Mouse (Mus musculus) hindbrain, embryonic 11.5 days (tissue): ENCODE measurements at regions not wholly inside any gene's neighbourhood (a gene's known extent, or its start where the extent isn't known, plus 50 kb on each side); places are given as distances from the start of the nearest gene placed in this dataset.

Experiments used
- ATAC-seq: fragments of 200-750 bp; cut with Nextera tagmentation; 2 replicates; pipeline ENCODE4 v1.8.0; 2017; ENCODE audit warnings: mild to moderate bottlenecking, moderate TSS enrichment, moderate library complexity; ENCODE audit not compliant: low FRiP score
- DNase-seq: peaks from one replicate; pipeline ENCODE4 v3.0.0-alpha.2; 2015; ENCODE audit warnings: low spot score
- H3K27ac ChIP-seq: fragments of 300-500 bp; sonication (generic); 2 replicates; pipeline ENCODE4 v1.5.1; 2014; ENCODE audit warnings: mild to moderate bottlenecking, low read depth, low read length
- H3K27me3 ChIP-seq: fragments of 300-500 bp; sonication (generic); 2 replicates; pipeline ENCODE4 v1.6.1; 2014; ENCODE audit warnings: mild to moderate bottlenecking, low read length, moderate library complexity, mixed read lengths; ENCODE audit not compliant: control insufficient read depth, insufficient read depth
- H3K36me3 ChIP-seq: fragments of 300-500 bp; sonication (generic); 2 replicates; pipeline ENCODE4 v1.6.1; 2014; ENCODE audit warnings: mild to moderate bottlenecking, low read length, moderate library complexity, mixed read lengths; ENCODE audit not compliant: control insufficient read depth, insufficient read depth
- H3K4me1 ChIP-seq: fragments of 300-500 bp; sonication (generic); replicated peaks from 2 replicates; pipeline ENCODE4 v1.6.1; 2014; ENCODE audit warnings: low read length, mixed read lengths; ENCODE audit not compliant: control insufficient read depth, insufficient read depth
- H3K4me2 ChIP-seq: fragments of 300-500 bp; sonication (generic); replicated peaks from 2 replicates; pipeline ENCODE4 v1.6.1; 2014; ENCODE audit warnings: mild to moderate bottlenecking, low read depth, low read length
- H3K4me3 ChIP-seq: fragments of 300-500 bp; sonication (generic); 2 replicates; pipeline ENCODE4 v1.5.1; 2014; ENCODE audit warnings: low read depth, low read length
- H3K9ac ChIP-seq: fragments of 300-500 bp; sonication (generic); 2 replicates; pipeline ENCODE4 v1.6.1; 2014; ENCODE audit warnings: low read depth, low read length
- H3K9me3 ChIP-seq: fragments of 300-500 bp; sonication (generic); 2 replicates; pipeline ENCODE4 v1.6.1; 2016; ENCODE audit warnings: low read length; ENCODE audit not compliant: control insufficient read depth
- WGBS: fragments of 180-500 bp; shearing (Covaris S2); extraction: QIAGEN DNeasy Blood & Tissue Kit; methylation state at CpG from one replicate; pipeline ENCODE4 v1.1.7; 2014; 5-methylcytosine and 5-hydroxymethylcytosine counted together

DNA sequence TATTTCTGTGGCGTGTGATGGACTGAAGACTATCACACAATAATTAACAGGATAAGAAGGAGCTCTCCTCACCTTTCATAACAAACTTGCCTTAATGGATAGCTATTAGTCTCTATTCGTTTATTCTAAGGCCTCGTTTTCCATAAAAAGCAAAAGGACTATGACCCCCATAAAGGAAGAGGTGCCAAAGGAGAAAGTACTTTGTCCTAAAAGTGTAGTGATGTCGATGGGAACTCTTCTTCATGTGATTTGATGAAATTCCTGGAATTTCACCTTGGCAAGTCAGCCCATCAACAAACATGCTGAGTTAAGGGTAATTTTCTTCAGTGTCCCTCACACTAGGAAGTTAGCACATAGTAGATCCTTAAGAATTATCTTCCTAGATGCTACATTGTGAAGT lies 293.9 kb downstream of the Lyplal1 start:
- no peak overlapping the region for H3K4me2 ChIP-seq

DNA sequence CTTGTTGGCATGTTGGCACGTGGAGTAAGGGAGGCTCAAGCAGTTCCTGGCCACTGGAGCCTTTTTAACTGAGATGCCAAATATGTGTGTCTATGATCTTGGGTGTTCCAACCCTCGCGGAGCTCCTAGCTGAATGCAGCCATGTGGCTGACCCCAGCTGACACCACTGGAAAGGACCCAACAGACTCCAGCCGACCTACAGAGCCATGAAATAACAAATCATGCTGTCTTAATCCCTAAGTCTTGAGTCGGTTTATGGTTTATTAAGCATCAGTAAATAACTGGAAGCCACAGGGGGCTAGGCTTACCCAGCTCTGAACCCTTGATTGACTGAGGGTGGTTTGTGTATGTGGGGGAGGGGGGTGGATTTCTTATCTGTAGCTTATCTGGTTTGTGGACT lies 293.2 kb downstream of the Lyplal1 start:
- 54% methylated on average over 5 of the region's 5 CpGs for WGBS
- Histone ChIP-seq H3K4me2 (no peak overlapping the region), H3K9ac (no peak overlapping the region)

More for the DNA sequence above, 293.9 kb downstream of the Lyplal1 start:
- Histone ChIP-seq H3K4me3 (no peak overlapping the region), H3K36me3 (no peaks in the 10 kb centered on the region), H3K9me3 (no peaks in the 10 kb centered on the region), H3K9ac (no peak overlapping the region), H3K27ac (no peak overlapping the region), H3K4me1 (no peaks in the 10 kb centered on the region), H3K27me3 (no peaks in the 10 kb centered on the region)
- DNase-seq (no peak), ATAC-seq (no peak)
- 90% methylated on average over 4 of the region's 4 CpGs for WGBS

DNA sequence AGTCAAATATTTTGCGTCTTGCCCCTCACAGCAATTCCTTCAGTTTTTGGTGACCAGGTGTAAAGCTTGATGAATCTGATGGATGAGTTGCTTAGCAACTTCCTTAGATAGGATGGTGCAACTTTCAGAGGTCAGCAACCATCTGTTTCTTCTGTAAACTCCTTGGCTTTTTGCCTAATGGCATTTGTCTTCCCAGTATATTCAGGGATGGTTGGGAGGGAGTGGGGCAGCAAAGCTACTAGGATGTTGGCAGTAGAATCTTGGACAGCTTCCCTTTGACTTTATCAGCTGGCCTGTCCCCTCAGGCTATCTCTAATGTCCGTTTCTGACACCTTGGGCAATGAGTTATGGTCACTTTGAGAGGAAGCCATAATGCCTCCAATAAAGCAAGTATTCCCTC lies 289.1 kb downstream of the Lyplal1 start:
- no peak overlapping the region for H3K9ac ChIP-seq
- 88% methylated on average over 2 of the region's 2 CpGs for WGBS
- no peak overlapping the region for H3K4me3 ChIP-seq
- ATAC-seq, result no peak
- H3K9me3 ChIP-seq, result no peaks in the 10 kb centered on the region
- no peaks in the 10 kb centered on the region for H3K36me3 ChIP-seq
- H3K27me3 ChIP-seq, result no peaks in the 10 kb centered on the region
- no peak for DNase-seq
- H3K4me2 ChIP-seq, result no peak overlapping the region
- H3K4me1 ChIP-seq, result no peaks in the 10 kb centered on the region
- no peak overlapping the region for H3K27ac ChIP-seq

More for the DNA sequence above, 293.2 kb downstream of the Lyplal1 start:
- Histone ChIP-seq H3K9me3 (no peaks in the 10 kb centered on the region), H3K4me1 (no peaks in the 10 kb centered on the region), H3K4me3 (no peak overlapping the region), H3K36me3 (no peaks in the 10 kb centered on the region), H3K27me3 (no peaks in the 10 kb centered on the region), H3K27ac (no peak overlapping the region)
- ATAC-seq, result no peak
- no peak for DNase-seq

DNA sequence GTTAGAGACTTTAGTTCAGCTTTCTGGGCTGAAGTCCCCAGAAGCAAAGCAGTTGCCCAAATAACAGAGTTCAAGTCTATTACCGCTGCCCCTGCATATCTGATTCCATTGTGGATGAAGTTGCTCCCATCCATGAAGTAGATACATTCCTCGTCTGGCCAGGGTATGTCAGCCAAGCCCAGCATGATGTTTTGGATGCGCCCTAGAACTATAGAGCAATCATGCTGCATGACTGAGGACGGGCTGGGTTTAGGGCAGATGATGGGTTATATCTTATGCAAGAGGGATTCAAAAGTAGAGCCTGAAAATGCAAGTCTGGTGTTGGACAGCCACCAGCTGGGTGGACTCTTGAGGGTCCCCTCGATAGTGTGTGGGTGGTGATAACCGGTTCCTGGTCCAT lies 288.6 kb downstream of the Lyplal1 start:
- Histone ChIP-seq H3K27me3 (no peaks in the 10 kb centered on the region), H3K4me2 (no peak overlapping the region), H3K4me3 (no peak overlapping the region), H3K27ac (no peak overlapping the region), H3K4me1 (no peaks in the 10 kb centered on the region), H3K9ac (no peak overlapping the region), H3K36me3 (no peaks in the 10 kb centered on the region), H3K9me3 (no peaks in the 10 kb centered on the region)
- DNase-seq, result no peak
- 90% methylated on average over 6 of the region's 6 CpGs for WGBS
- ATAC-seq, result no peak

DNA sequence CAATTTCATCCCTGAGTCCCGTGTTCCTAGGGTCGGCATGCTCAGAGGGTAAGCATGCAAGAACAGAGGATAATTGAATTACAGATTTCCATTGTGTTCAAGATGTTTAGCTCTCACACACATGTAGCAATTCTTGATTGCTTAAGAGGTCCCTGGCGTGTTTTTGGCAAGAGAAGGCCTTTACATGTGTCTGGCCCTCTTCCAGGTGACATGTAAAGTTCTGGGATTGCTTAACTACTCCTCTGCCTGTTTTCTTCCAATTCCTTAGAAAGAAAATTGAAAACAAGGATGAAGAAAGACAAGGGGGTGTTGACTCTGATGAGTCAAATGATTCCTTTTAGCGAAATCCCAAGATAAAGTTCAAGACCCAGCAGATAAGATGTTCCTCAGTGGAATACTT lies 285.1 kb downstream of the Lyplal1 start:
- H3K4me1 ChIP-seq, result no peaks in the 10 kb centered on the region
- ATAC-seq, result no peak
- H3K4me2 ChIP-seq, result no peak overlapping the region
- no peak overlapping the region for H3K4me3 ChIP-seq
- H3K36me3 ChIP-seq, result no peaks in the 10 kb centered on the region
- H3K27ac ChIP-seq, result no peak overlapping the region
- no peaks in the 10 kb centered on the region for H3K9me3 ChIP-seq
- 90% methylated on average over 4 of the region's 4 CpGs for WGBS
- H3K27me3 ChIP-seq, result no peaks in the 10 kb centered on the region
- no peak for DNase-seq
- no peak overlapping the region for H3K9ac ChIP-seq

DNA sequence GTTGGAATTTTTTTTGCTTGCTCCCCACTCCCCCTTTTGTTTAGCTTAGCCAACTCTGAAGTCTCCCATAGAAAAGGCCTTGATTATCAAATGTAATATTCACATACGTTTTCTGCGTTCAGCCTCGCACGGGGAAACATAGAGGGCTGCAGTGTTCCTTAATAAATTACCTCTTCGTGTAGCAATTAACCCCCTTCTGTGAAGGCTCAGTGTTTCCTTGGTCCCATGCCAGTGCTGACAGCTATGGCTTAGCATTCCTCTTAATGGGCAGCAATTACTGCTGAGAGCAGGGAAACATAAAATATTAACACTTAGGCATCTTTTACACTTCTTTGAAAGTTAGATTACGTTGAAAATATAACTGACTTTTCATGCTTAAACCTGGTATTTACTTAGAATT lies 282.9 kb downstream of the Lyplal1 start:
- no peaks in the 10 kb centered on the region for H3K4me1 ChIP-seq
- no peak for DNase-seq
- no peaks in the 10 kb centered on the region for H3K36me3 ChIP-seq
- no peak overlapping the region for H3K27ac ChIP-seq
- H3K9ac ChIP-seq, result no peak overlapping the region
- no peaks in the 10 kb centered on the region for H3K9me3 ChIP-seq
- 75% methylated on average over 6 of the region's 6 CpGs for WGBS
- H3K27me3 ChIP-seq, result no peaks in the 10 kb centered on the region
- no peak overlapping the region for H3K4me2 ChIP-seq
- ATAC-seq, result no peak
- H3K4me3 ChIP-seq, result no peak overlapping the region

DNA sequence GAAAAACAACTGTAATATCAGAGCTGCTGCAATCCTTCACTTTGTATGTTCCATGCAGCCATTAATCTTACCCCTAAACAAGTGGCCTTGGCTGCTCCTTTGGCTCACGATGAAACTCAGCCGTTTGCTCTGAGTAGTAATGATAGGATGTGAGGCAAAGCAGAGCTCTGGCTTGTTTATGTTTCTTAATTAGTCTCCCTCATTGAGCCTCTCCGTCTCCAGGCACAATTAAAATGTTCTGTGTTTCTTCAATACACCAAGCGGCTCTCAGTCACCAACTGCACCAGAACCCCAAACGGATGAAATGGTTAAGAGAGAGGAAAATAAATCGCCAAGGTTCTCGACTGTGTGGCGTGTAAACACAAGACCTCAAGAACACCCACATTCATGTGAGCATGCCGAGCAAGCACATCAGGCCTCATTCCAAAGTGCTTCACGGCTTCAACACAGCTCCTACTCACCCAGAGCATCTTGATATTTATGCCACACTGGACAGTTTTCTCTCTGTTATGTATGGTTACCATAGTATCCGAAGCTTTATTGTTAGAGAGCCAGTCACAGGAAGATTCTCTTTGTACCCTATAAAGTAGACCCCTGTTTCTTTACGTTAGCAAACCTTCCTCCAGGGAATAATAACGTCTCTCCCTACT lies 280.4 kb downstream of the Lyplal1 start:
- H3K27me3 ChIP-seq, result no peaks in the 10 kb centered on the region
- no peaks in the 10 kb centered on the region for H3K9me3 ChIP-seq
- WGBS, result 81% methylated on average over 13 of the region's 13 CpGs
- no peak overlapping the region for H3K27ac ChIP-seq
- H3K4me3 ChIP-seq, result no peak overlapping the region
- H3K36me3 ChIP-seq, result no peaks in the 10 kb centered on the region
- H3K9ac ChIP-seq, result no peak overlapping the region
- DNase-seq (no peak), ATAC-seq (no peak)
- H3K4me1 ChIP-seq, result no peaks in the 10 kb centered on the region
- H3K4me2 ChIP-seq, result no peak overlapping the region

DNA sequence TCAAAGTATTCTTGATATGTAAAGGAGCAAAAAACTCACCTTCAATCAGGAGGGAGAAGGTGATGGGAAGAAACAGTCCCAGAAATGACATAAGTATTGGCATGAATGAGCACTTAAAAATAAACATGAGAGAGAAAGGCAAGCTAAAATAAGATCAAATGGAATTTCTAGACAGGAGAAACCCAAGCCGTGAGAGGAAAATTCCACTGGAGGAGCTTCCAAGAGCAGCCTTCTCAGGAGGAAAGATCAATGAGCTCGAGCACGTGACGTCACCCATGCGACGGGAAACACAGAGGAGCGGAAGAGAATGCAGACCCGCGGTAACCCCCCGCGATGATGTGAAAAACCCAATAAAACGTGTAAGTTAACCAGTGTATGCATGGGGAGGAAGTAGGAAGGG lies 274.6 kb downstream of the Lyplal1 start:
- ATAC-seq, result no peak
- H3K27ac ChIP-seq, result no peak overlapping the region
- H3K4me3 ChIP-seq, result no peak overlapping the region
- no peak overlapping the region for H3K4me2 ChIP-seq
- H3K9me3 ChIP-seq, result no peaks in the 10 kb centered on the region
- 87% methylated on average over 12 of the region's 12 CpGs for WGBS
- DNase-seq, result no peak
- no peaks in the 10 kb centered on the region for H3K4me1 ChIP-seq
- no peaks in the 10 kb centered on the region for H3K36me3 ChIP-seq
- no peak overlapping the region for H3K9ac ChIP-seq
- no peaks in the 10 kb centered on the region for H3K27me3 ChIP-seq

DNA sequence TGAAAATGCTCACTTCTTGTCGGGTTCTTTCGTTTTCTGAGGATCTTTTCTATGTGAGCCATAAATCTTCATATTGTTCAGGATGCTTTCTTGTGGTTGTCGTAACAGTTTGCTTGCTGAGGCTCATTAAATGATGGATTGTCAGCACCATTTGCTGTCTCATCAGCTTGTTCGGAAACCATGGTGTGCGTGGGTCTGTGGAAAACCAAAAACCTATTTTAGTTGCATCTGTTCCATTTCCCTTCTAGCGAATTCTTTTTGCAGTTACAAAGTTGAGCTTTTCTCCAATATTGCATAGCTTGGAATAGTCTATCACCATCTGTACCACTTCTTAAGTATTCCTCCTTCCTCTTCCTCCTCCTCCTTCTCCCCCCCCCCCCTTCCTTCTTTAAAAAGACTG lies 269.9 kb downstream of the Lyplal1 start:
- DNase-seq (no peak), ATAC-seq (no peak)
- Histone ChIP-seq H3K9ac (no peak overlapping the region), H3K27me3 (no peaks in the 10 kb centered on the region), H3K4me2 (no peak overlapping the region), H3K4me1 (no peaks in the 10 kb centered on the region), H3K36me3 (no peaks in the 10 kb centered on the region), H3K27ac (no peak overlapping the region), H3K9me3 (no peaks in the 10 kb centered on the region), H3K4me3 (no peak overlapping the region)
- 74% methylated on average over 6 of the region's 6 CpGs for WGBS
